In genomic region chr7:139731276-139731696, GRCm38 (mm10) we compare ENCODE assay signal across 10 mouse cellular contexts. TPM values are rescaled to one million over a fixed set of nuclear protein-coding genes. Genes with fewer than 3 reads are reported as not detected.
DNase-seq lines count a peak whose midpoint lies in the region; ATAC-seq and TF ChIP-seq lines count a peak whose summit lies in the region.
"Had no signal": no experiment of that assay in that cellular context is flagged by ENCODE, and none has a peak within 500 bp of the region (broad histone marks: within the 10 kb centered on the region; RNA-seq: fewer than 3 reads in every experiment).

No protein-coding gene starts in this region.

- ATAC-seq in forebrain, embryonic 15.5 days (replicated peaks), result 0 out of 2 replicates have a peak, but pooled peaks have one; percentile 55
- ATAC-seq in forebrain, embryonic 13.5 days, result no peak
- peak; percentile 71; the same call in 1 of the 2 replicates for ATAC-seq in stomach, embryonic 14.5 days (ENCODE audit: insufficient number of reproducible peaks, insufficient read depth, low FRiP score, low read depth)
- no peak for ATAC-seq in stomach, postnatal 0 days (ENCODE audit: low FRiP score, low TSS enrichment)

- no peaks in the 10 kb centered on the region for H3K4me1 ChIP-seq in forebrain, embryonic 15.5 days
- H3K4me1 ChIP-seq in forebrain, embryonic 13.5 days, result no peaks in the 10 kb centered on the region
- peaks cover 6% of the 10 kb centered on the region; the same call in 1 of the 2 replicates for H3K4me1 ChIP-seq in stomach, embryonic 14.5 days (ENCODE audit: control insufficient read depth, insufficient read depth, low read length)
- H3K4me1 ChIP-seq in stomach, postnatal 0 days (replicated peaks; ENCODE audit: control insufficient read depth, insufficient read depth), result no peaks in the 10 kb centered on the region

- 76% methylated on average over 8 of the region's 8 CpGs for WGBS in forebrain, embryonic 15.5 days
- WGBS in forebrain, embryonic 13.5 days, result 74% methylated on average over 8 of the region's 8 CpGs
- 21% methylated on average over 8 of the region's 8 CpGs for WGBS in stomach, embryonic 14.5 days
- WGBS in stomach, postnatal 0 days, result 36% methylated on average over 8 of the region's 8 CpGs

- H3K36me3 ChIP-seq in forebrain, embryonic 15.5 days, result no peaks in the 10 kb centered on the region
- H3K36me3 ChIP-seq in forebrain, embryonic 13.5 days (ENCODE audit: poor library complexity, severe bottlenecking), result no peaks in the 10 kb centered on the region
- H3K36me3 ChIP-seq in stomach, embryonic 14.5 days (ENCODE audit: control insufficient read depth, insufficient read depth, low read length), result no peaks in the 10 kb centered on the region
- H3K36me3 ChIP-seq in stomach, postnatal 0 days (ENCODE audit: control insufficient read depth, insufficient read depth, low read length), result no peaks in the 10 kb centered on the region
- H3K36me3 ChIP-seq: neural tube, embryonic 13.5 days had no signal

- H3K9ac ChIP-seq in forebrain, embryonic 15.5 days (replicated peaks), result no peak overlapping the region
- no peak overlapping the region for H3K9ac ChIP-seq in forebrain, embryonic 13.5 days
- H3K9ac ChIP-seq in stomach, embryonic 14.5 days (replicated peaks; ENCODE audit: low read depth, low read length), result no peak overlapping the region
- no peak overlapping the region for H3K9ac ChIP-seq in stomach, postnatal 0 days (ENCODE audit: low read length)
- H3K9ac ChIP-seq: neural tube, embryonic 13.5 days had no signal

- TF ChIP-seq EP300 in stomach, postnatal 0 days (optimal IDR thresholded peaks at IDR 0.05), result no peak

- TF ChIP-seq CTCF in stomach, postnatal 0 days (IDR thresholded peaks at IDR 0.05; ENCODE audit: low read depth), result no peak

- no peak overlapping the region for H3K4me3 ChIP-seq in forebrain, embryonic 15.5 days
- H3K4me3 ChIP-seq in forebrain, embryonic 13.5 days, result no peak overlapping the region
- H3K4me3 ChIP-seq in stomach, embryonic 14.5 days (ENCODE audit: low read depth, low read length), result no peak overlapping the region
- H3K4me3 ChIP-seq in stomach, postnatal 0 days (ENCODE audit: low read depth, low read length), result no peak overlapping the region
- H3K4me3 ChIP-seq: neural tube, embryonic 13.5 days had no signal

- no peaks in the 10 kb centered on the region for H3K9me3 ChIP-seq in forebrain, embryonic 15.5 days
- H3K9me3 ChIP-seq in forebrain, embryonic 13.5 days (replicated peaks), result no peaks in the 10 kb centered on the region
- H3K9me3 ChIP-seq in stomach, embryonic 14.5 days (ENCODE audit: control insufficient read depth, low read depth, low read length), result no peaks in the 10 kb centered on the region
- H3K9me3 ChIP-seq in stomach, postnatal 0 days (ENCODE audit: control insufficient read depth, low read length), result no peaks in the 10 kb centered on the region
- H3K9me3 ChIP-seq: neural tube, embryonic 13.5 days had no signal

- no peak overlapping the region for H3K27ac ChIP-seq in forebrain, embryonic 15.5 days (replicated peaks)
- no peak overlapping the region for H3K27ac ChIP-seq in forebrain, embryonic 13.5 days
- H3K27ac ChIP-seq in stomach, embryonic 14.5 days (ENCODE audit: low read length), result 0 out of 2 replicates have a peak overlapping the region, but pooled peaks have one; percentile 1
- H3K27ac ChIP-seq in stomach, postnatal 0 days (replicated peaks), result no peak overlapping the region
- H3K27ac ChIP-seq: neural tube, embryonic 13.5 days had no signal

- no peak overlapping the region for H3K4me2 ChIP-seq in forebrain, embryonic 15.5 days (replicated peaks)
- H3K4me2 ChIP-seq in forebrain, embryonic 13.5 days, result no peak overlapping the region
- no peak overlapping the region for H3K4me2 ChIP-seq in stomach, embryonic 14.5 days (replicated peaks; ENCODE audit: low read depth, low read length)
- H3K4me2 ChIP-seq in stomach, postnatal 0 days (replicated peaks; ENCODE audit: low read depth), result no peak overlapping the region
- H3K4me2 ChIP-seq: neural tube, embryonic 13.5 days had no signal

- no peak for DNase-seq in stomach, postnatal 0 days (ENCODE audit: low spot score)
- peak; percentile 23 to 25 for DNase-seq in kidney, postnatal 36 days
- no peak for DNase-seq in T-cell, adult 2 months (ENCODE audit: low spot score)
- DNase-seq in adrenal gland, postnatal 4 days (ENCODE audit: low spot score in 2 of 2), result no peak
- no peak for DNase-seq in right cerebral cortex, postnatal 36 days (ENCODE audit: low spot score in 2 of 2)

- no peaks in the 10 kb centered on the region for H3K27me3 ChIP-seq in forebrain, embryonic 15.5 days
- H3K27me3 ChIP-seq in forebrain, embryonic 13.5 days, result no peaks in the 10 kb centered on the region
- H3K27me3 ChIP-seq in stomach, embryonic 14.5 days (ENCODE audit: control insufficient read depth, insufficient read depth, low read length), result no peaks in the 10 kb centered on the region
- H3K27me3 ChIP-seq in stomach, postnatal 0 days (ENCODE audit: control insufficient read depth, insufficient read depth, low read length), result no peaks in the 10 kb centered on the region
- H3K27me3 ChIP-seq: neural tube, embryonic 13.5 days had no signal

RNA-seq across cellular contexts. Expression of gene Cfap46, which starts 47.7 kb away (rescaled TPM):
- 0.91 and 2.9 TPM in 2 replicates for polyA plus RNA-seq in forebrain, embryonic 15.5 days (2015; fragmentation: Nextera tagmentation; extraction: Ambion mirVana)
- polyA plus RNA-seq in forebrain, embryonic 13.5 days (2015; fragmentation: Nextera tagmentation; extraction: Ambion mirVana), result 1.4 and 1.6 TPM in 2 replicates
- polyA plus RNA-seq in stomach, embryonic 14.5 days (2014; fragmentation: Nextera tagmentation; extraction: Ambion mirVana), result 0.61 TPM in 1 of 2 replicates, not detected in the other
- 0.08 and 0.12 TPM in 2 replicates for polyA plus RNA-seq in stomach, postnatal 0 days (2015; fragmentation: Nextera tagmentation; extraction: Ambion mirVana)
- 1 to 10 TPM in 1 of 2 experiments, under 1 TPM in 1; 0.67 to 1.1 TPM for total RNA-seq in adrenal gland, postnatal 4 days (2021)
- polyA plus RNA-seq: liver, embryonic 16.5 days had no signal

Comparison
In these comparisons a context has a peak if more than half of its experiments do, and no peak if none do; other contexts are left out.
1. ATAC-seq: peak in forebrain, embryonic 15.5 days (single experiment) and stomach, embryonic 14.5 days (single experiment); none in forebrain, embryonic 13.5 days (single experiment) and stomach, postnatal 0 days (single experiment).
2. DNase-seq: peak in kidney, postnatal 36 days (2 of 2); none in stomach, postnatal 0 days (single experiment), T-cell, adult 2 months (single experiment), adrenal gland, postnatal 4 days (0 of 2) and right cerebral cortex, postnatal 36 days (0 of 2).